8 mouse cellular contexts compared by ENCODE assay signal in the genomic region with DNA sequence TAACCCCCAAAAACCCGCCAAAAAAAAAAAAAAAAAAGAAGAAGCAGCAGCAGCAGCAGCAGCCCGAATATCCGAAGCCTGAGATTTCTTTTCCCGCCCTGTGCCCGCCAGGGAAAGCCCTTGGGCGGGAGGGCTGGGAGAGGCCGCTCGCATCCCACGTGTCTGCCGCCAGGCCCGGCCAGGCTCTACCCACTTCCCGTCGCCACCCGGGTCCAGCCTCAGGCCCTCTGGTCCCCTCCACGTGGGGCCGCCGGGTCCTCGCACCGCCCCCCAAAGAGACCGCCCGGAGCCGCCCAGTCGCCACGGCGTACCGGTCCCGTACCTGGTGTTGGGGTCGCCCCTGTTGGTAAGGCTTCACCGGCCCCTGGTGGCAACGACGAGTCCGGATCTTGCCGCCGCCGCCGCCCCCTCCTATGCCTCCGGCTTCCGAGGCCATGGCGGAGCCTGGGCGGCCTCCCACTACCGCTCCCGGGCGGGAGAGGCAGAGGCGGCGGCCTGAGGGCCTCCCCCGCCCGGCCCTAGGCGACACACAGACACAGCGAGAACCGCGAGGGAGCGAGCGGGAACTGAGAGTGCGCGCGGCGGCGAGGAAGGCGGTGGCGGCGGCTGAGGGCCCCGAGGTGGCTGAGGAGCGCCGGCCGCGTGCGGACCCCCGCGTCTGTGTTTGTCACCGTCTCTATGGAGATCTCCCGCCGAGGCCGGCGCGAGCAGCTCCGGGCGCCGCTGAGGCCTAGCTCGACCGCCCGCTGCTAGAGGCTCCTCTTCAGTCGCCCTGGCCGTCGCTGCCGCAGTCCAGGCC. TPM values are rescaled to one million over a fixed set of nuclear protein-coding genes. Genes with fewer than 3 reads are reported as not detected.
DNase-seq lines count a peak whose midpoint lies in the region; ATAC-seq lines count a peak whose summit lies in the region.

No protein-coding gene starts in this region.

- under 1% methylated on average over 69 of the region's 85 CpGs for WGBS in hindbrain, embryonic 14.5 days

- H3K36me3 ChIP-seq in hindbrain, embryonic 14.5 days (replicated peaks; ENCODE audit: control insufficient read depth, insufficient read depth), result no peaks in the 10 kb centered on the region

- peak overlapping the region; percentile 89 for H3K27ac ChIP-seq in hindbrain, embryonic 14.5 days

- peaks cover 23% of the 10 kb centered on the region for H3K4me1 ChIP-seq in hindbrain, embryonic 14.5 days (replicated peaks; ENCODE audit: control insufficient read depth, insufficient read depth, low read length)

- peak overlapping the region; percentile 82 for H3K9ac ChIP-seq in hindbrain, embryonic 14.5 days

- H3K9me3 ChIP-seq in hindbrain, embryonic 14.5 days (ENCODE audit: control insufficient read depth, low read length), result no peaks in the 10 kb centered on the region

- peak; percentile 63 for ATAC-seq in common myeloid progenitor, adult 5-6 weeks (replicated peaks; ENCODE audit: low read depth, poor library complexity, severe bottlenecking)
- ATAC-seq in hindbrain, embryonic 14.5 days (ENCODE audit: low FRiP score), result peak; percentile 73
- ATAC-seq in megakaryocyte-erythroid progenitor cell, adult 5-6 weeks (replicated peaks; ENCODE audit: low FRiP score, low TSS enrichment, poor library complexity, severe bottlenecking), result peak; percentile 51

- H3K4me3 ChIP-seq in hindbrain, embryonic 14.5 days (replicated peaks; ENCODE audit: low read length), result peak overlapping the region; percentile 98

- intact Hi-C loops in left cerebral cortex, postnatal 36 days (cut with DNase I), result loop anchor here (10.0 kb wide), 1 partner anchor 288 kb away; a partner anchor contains a TSS

- H3K27me3 ChIP-seq in hindbrain, embryonic 14.5 days (ENCODE audit: control insufficient read depth, insufficient read depth, low read length), result no peaks in the 10 kb centered on the region

- peak overlapping the region; percentile 91 for H3K4me2 ChIP-seq in hindbrain, embryonic 14.5 days (replicated peaks)

- DNase-seq in NIH3T3 (ENCODE audit: low read depth), result peak; percentile 69
- peak; percentile 46 for DNase-seq in gastrocnemius, adult 18-20 months (ENCODE audit: low spot score)
- no peak for DNase-seq in hindbrain, embryonic 14.5 days (ENCODE audit: low spot score)
- peak; percentile 59 to 76 for DNase-seq in left cerebral cortex, postnatal 36 days (ENCODE audit: low spot score in 2 of 2)
- DNase-seq in right cerebral cortex, postnatal 14 days, result peak; percentile 55
- DNase-seq in urinary bladder, postnatal 36 days (ENCODE audit: low spot score in 2 of 2), result peak; percentile 41 to 65

RNA-seq across cellular contexts. Expression of a gene that starts 0.5 kb away (rescaled TPM):
- 155 and 190 TPM in 2 replicates for total RNA-seq in common myeloid progenitor, adult 5-6 weeks (2017)
- total RNA-seq in gastrocnemius, adult 18-20 months (2021), result 10 to 100 TPM; 40.1 to 41.3 TPM
- 25.9 and 33.2 TPM in 2 replicates for polyA plus RNA-seq in hindbrain, embryonic 14.5 days (2014; fragmentation: Nextera tagmentation; extraction: Ambion mirVana)
- 10 to 100 TPM; 47.2 to 56.9 TPM for total RNA-seq in left cerebral cortex, postnatal 36 days (2021)
- 104 and 186 TPM in 2 replicates for total RNA-seq in megakaryocyte-erythroid progenitor cell, adult 5-6 weeks (2014; fragmentation: Nextera tagmentation)
- total RNA-seq in megakaryocyte-erythroid progenitor cell, adult 5-6 weeks (2017), result 124 and 130 TPM in 2 replicates

RNA-seq across cellular contexts. Expression of a gene that starts 57.9 kb away (rescaled TPM):
- 9.9 and 13.8 TPM in 2 replicates for total RNA-seq in common myeloid progenitor, adult 5-6 weeks (2017)
- total RNA-seq in gastrocnemius, adult 18-20 months (2021), result 10 to 100 TPM; 28.7 to 33.2 TPM
- polyA plus RNA-seq in hindbrain, embryonic 14.5 days (2014; fragmentation: Nextera tagmentation; extraction: Ambion mirVana), result 15.4 and 17.4 TPM in 2 replicates
- 10 to 100 TPM; 78.1 to 82.7 TPM for total RNA-seq in left cerebral cortex, postnatal 36 days (2021)
- total RNA-seq in megakaryocyte-erythroid progenitor cell, adult 5-6 weeks (2014; fragmentation: Nextera tagmentation), result 12.1 and 14.3 TPM in 2 replicates
- 9.4 and 11.6 TPM in 2 replicates for total RNA-seq in megakaryocyte-erythroid progenitor cell, adult 5-6 weeks (2017)
